Comparison of ENCODE assay signal across 10 mouse cellular contexts in genomic region chr5:99707261-99707660, GRCm38 (mm10). TPM values are rescaled to one million over a fixed set of nuclear protein-coding genes. Genes with fewer than 3 reads are reported as not detected.
DNase-seq lines count a peak whose midpoint lies in the region; ATAC-seq and TF ChIP-seq lines count a peak whose summit lies in the region.
"Had no signal": no experiment of that assay in that cellular context is flagged by ENCODE, and none has a peak within 500 bp of the region (broad histone marks: within the 10 kb centered on the region; RNA-seq: fewer than 3 reads in every experiment).

No protein-coding gene starts in this region.

- no peaks in the 10 kb centered on the region for H3K4me1 ChIP-seq in lung, postnatal 0 days (ENCODE audit: insufficient read depth, low read depth, low read length)
- H3K4me1 ChIP-seq: embryonic facial prominence, embryonic 15.5 days had no signal

- no peak overlapping the region for H3K4me3 ChIP-seq in gastrocnemius, adult 2 months
- no peak overlapping the region for H3K4me3 ChIP-seq in lung, postnatal 0 days (ENCODE audit: low read depth, low read length)
- H3K4me3 ChIP-seq: embryonic facial prominence, embryonic 15.5 days; layer of hippocampus, adult 2 months had no signal

- no peaks in the 10 kb centered on the region for H3K36me3 ChIP-seq in lung, postnatal 0 days (ENCODE audit: insufficient read depth, low read length)
- H3K36me3 ChIP-seq: embryonic facial prominence, embryonic 15.5 days had no signal

- H3K4me2 ChIP-seq in lung, postnatal 0 days (replicated peaks; ENCODE audit: low read depth, low read length), result no peak overlapping the region
- H3K4me2 ChIP-seq: embryonic facial prominence, embryonic 15.5 days had no signal

- 34% methylated on average over 6 of the region's 6 CpGs for WGBS in lung, postnatal 0 days

- no peak overlapping the region for H3K9ac ChIP-seq in lung, postnatal 0 days (replicated peaks; ENCODE audit: low read depth)
- H3K9ac ChIP-seq: embryonic facial prominence, embryonic 15.5 days had no signal

- peak; percentile 31 for DNase-seq in gastrocnemius, postnatal 10 days
- no peak for DNase-seq in gastrocnemius, adult 2 months
- peak; percentile 49 for DNase-seq in lung, postnatal 0 days (ENCODE audit: low spot score)
- DNase-seq in lung, adult 18-20 months, result no peak
- DNase-seq in adrenal gland, postnatal 36 days, result peak; percentile 45 to 62
- peak; percentile 13 for DNase-seq in lung, postnatal 36 days
- no peak for DNase-seq in right cerebral cortex, adult 2 months (ENCODE audit: low spot score in 2 of 2)
- no peak for DNase-seq in right cerebral cortex, adult 18-20 months

- intact Hi-C loops in gastrocnemius, adult 2 months (cut with DNase I), result no loop called here

- no peak overlapping the region for H3K27ac ChIP-seq in gastrocnemius, adult 2 months
- no peak overlapping the region for H3K27ac ChIP-seq in lung, postnatal 0 days (ENCODE audit: low read length)
- H3K27ac ChIP-seq: embryonic facial prominence, embryonic 15.5 days; layer of hippocampus, adult 2 months had no signal

- no peak for TF ChIP-seq CTCF in gastrocnemius, adult 2 months (IDR thresholded peaks at IDR 0.05)
- TF ChIP-seq CTCF in lung, postnatal 0 days (IDR thresholded peaks at IDR 0.05), result no peak

- no peak for ATAC-seq in lung, postnatal 0 days

- H3K9me3 ChIP-seq in lung, postnatal 0 days (ENCODE audit: low read length), result no peaks in the 10 kb centered on the region
- H3K9me3 ChIP-seq: embryonic facial prominence, embryonic 15.5 days had no signal

- no peaks in the 10 kb centered on the region for H3K27me3 ChIP-seq in lung, postnatal 0 days (replicated peaks; ENCODE audit: insufficient read depth, low read length)
- H3K27me3 ChIP-seq: embryonic facial prominence, embryonic 15.5 days had no signal

- no peak for TF ChIP-seq EP300 in lung, postnatal 0 days (IDR thresholded peaks at IDR 0.05)

RNA-seq across cellular contexts. Expression of gene Rasgef1b, which starts 21.6 kb away (rescaled TPM):
- 1 to 10 TPM; 1.5 to 2.6 TPM for total RNA-seq in gastrocnemius, postnatal 10 days (2021)
- total RNA-seq in gastrocnemius, adult 2 months (2021), result under 1 TPM; 0.26 to 0.47 TPM
- 33.9 and 36.3 TPM in 2 replicates for polyA plus RNA-seq in lung, postnatal 0 days (2015; fragmentation: Nextera tagmentation; extraction: Ambion mirVana)
- total RNA-seq in adrenal gland, postnatal 36 days (2021), result 10 to 100 TPM; 11.9 to 15.1 TPM

Comparison
In these comparisons a context has a peak if more than half of its experiments do, and no peak if none do; other contexts are left out.
1. DNase-seq: peak in gastrocnemius, postnatal 10 days (single experiment), lung, postnatal 0 days (single experiment), adrenal gland, postnatal 36 days (2 of 2) and lung, postnatal 36 days (single experiment); none in gastrocnemius, adult 2 months (single experiment), lung, adult 18-20 months (0 of 2), right cerebral cortex, adult 2 months (0 of 2) and right cerebral cortex, adult 18-20 months (single experiment).